Mouse (Mus musculus) intestine, embryonic 14.5 days (tissue): ENCODE results near the gene Wfikkn2. TPM values are rescaled to one million over a fixed set of nuclear protein-coding genes. Genes with fewer than 3 reads are reported as not detected.
A peak's percentile ranks its signal among the peaks of the same experiment; 100 is the strongest.

Experiments used
- ATAC-seq: fragments of 200-750 bp; cut with Nextera tagmentation; replicated peaks from 2 replicates; pipeline ENCODE4 v1.8.0; 2017; ENCODE audit warnings: low read depth, moderate number of reproducible peaks, moderate TSS enrichment, moderate library complexity; ENCODE audit not compliant: low FRiP score, low TSS enrichment
- DNase-seq: peaks from one replicate; pipeline ENCODE4 v3.0.0-alpha.2; 2018; ENCODE audit warnings: low spot score
- H3K27ac ChIP-seq: fragments of 300-500 bp; sonication (generic); 2 replicates; pipeline ENCODE4 v1.5.1; 2014; ENCODE audit warnings: low read depth, mild to moderate bottlenecking, control low read depth
- H3K27me3 ChIP-seq: fragments of 300-500 bp; sonication (generic); replicated peaks from 2 replicates; pipeline ENCODE4 v1.6.1; 2014; ENCODE audit warnings: low read length, control low read depth; ENCODE audit not compliant: control insufficient read depth, insufficient read depth
- H3K36me3 ChIP-seq: fragments of 300-500 bp; sonication (generic); 2 replicates; pipeline ENCODE4 v1.6.1; 2014; ENCODE audit warnings: low read length, control low read depth; ENCODE audit not compliant: control insufficient read depth, insufficient read depth
- H3K4me1 ChIP-seq: fragments of 300-500 bp; sonication (generic); replicated peaks from 2 replicates; pipeline ENCODE4 v1.6.1; 2014; ENCODE audit warnings: low read length, control low read depth, mixed read lengths; ENCODE audit not compliant: control insufficient read depth, insufficient read depth
- H3K4me2 ChIP-seq: fragments of 300-500 bp; sonication (generic); 2 replicates; pipeline ENCODE4 v1.6.1; 2014; ENCODE audit warnings: low read length
- H3K4me3 ChIP-seq: fragments of 300-500 bp; sonication (generic); 2 replicates; pipeline ENCODE4 v1.5.1; 2014; ENCODE audit warnings: low read depth, low read length, control low read depth, mixed read lengths
- H3K9ac ChIP-seq: fragments of 300-500 bp; sonication (generic); 2 replicates; pipeline ENCODE4 v1.6.1; 2014; ENCODE audit warnings: mild to moderate bottlenecking, low read length
- H3K9me3 ChIP-seq: fragments of 300-500 bp; sonication (generic); 2 replicates; pipeline ENCODE4 v1.6.1; 2016; ENCODE audit warnings: low read length, control low read depth; ENCODE audit not compliant: control insufficient read depth
- WGBS: fragments of 180-500 bp; shearing (Covaris S2); extraction: QIAGEN DNeasy Blood & Tissue Kit; methylation state at CpG from one replicate; pipeline ENCODE4 v1.1.7; 2014; 5-methylcytosine and 5-hydroxymethylcytosine counted together
- polyA plus RNA-seq: library from polyadenylated mRNA; unstranded; fragments of >200 nt; fragmentation: Nextera tagmentation; extraction: Ambion mirVana; gene quantifications from 2 replicates; pipeline ENCODE4 v1.2.1, GENCODE M21; 2014

Wfikkn2 gene
- polyA plus RNA-seq: 1.3 and 1.7 TPM in 2 replicates

GRCm38 (mm10) chr11:94245955-94246788, at the start of gene Wfikkn2:
Wfikkn2 (minus strand) TSS chr11:94246005.
- ATAC-seq (peak; percentile 77), DNase-seq (peak; percentile 65)
- no peak within 1 kb of the TSS for H3K4me3 ChIP-seq
- H3K4me2 ChIP-seq: 0 out of 2 replicates have a peak within 1 kb of the TSS, but pooled peaks have one; percentile 18
- no peaks in the 10 kb centered on the region for H3K9me3 ChIP-seq
- peak within 1 kb of the TSS; percentile 71 for H3K27ac ChIP-seq
- peaks cover 28% of the 10 kb centered on the region for H3K4me1 ChIP-seq
- WGBS: 51% methylated on average over 17 of the region's 17 CpGs
- no peak within 1 kb of the TSS for H3K9ac ChIP-seq
- no peaks in the 10 kb centered on the region for H3K36me3 ChIP-seq
- H3K27me3 ChIP-seq: no peaks in the 10 kb centered on the region

GRCm38 (mm10) chr11:94294996-94295845, 49.4 kb upstream of the Wfikkn2 start:
- WGBS: 85% methylated on average over 9 of the region's 9 CpGs
- no peaks in the 10 kb centered on the region for H3K27me3 ChIP-seq
- no peak for DNase-seq
- H3K9me3 ChIP-seq: no peaks in the 10 kb centered on the region
- peaks cover 98% of the 10 kb centered on the region for H3K36me3 ChIP-seq
- H3K4me1 ChIP-seq: no peaks in the 10 kb centered on the region
- no peak for ATAC-seq
- H3K4me2 ChIP-seq: no peak overlapping the region
- H3K9ac ChIP-seq: no peak overlapping the region
- H3K27ac ChIP-seq: no peak overlapping the region
- no peak overlapping the region for H3K4me3 ChIP-seq

GRCm38 (mm10) chr11:94290062-94290740, 44.4 kb upstream of the Wfikkn2 start:
- WGBS: 91% methylated on average over 10 of the region's 10 CpGs
- peaks cover 98% of the 10 kb centered on the region for H3K36me3 ChIP-seq

DNA sequence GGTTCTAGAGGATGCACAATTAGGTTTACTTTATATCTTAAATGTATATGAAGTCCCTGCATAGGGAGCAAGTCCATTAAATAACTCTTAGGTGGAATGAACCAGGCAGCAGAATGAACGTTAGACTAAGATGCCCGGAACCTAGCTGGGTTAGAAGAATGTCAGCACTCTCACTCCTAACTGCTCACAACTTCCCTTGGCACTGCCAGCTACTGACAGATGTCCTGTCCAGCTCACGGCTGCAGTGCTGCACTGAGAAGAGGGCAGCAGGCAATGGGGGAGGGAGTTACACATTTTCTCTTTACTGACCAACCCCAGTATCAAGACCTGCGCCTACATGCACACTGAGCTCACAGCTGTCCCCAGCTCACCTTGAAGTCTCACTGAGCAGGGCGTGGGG, 41.3 kb upstream of the Wfikkn2 start:
- ATAC-seq (no peak), DNase-seq (no peak)
- no peaks in the 10 kb centered on the region for H3K9me3 ChIP-seq
- no peak overlapping the region for H3K4me3 ChIP-seq
- peaks cover 84% of the 10 kb centered on the region for H3K36me3 ChIP-seq
- H3K9ac ChIP-seq: no peak overlapping the region
- no peak overlapping the region for H3K4me2 ChIP-seq
- no peaks in the 10 kb centered on the region for H3K4me1 ChIP-seq
- 96% methylated on average over 5 of the region's 5 CpGs for WGBS
- H3K27me3 ChIP-seq: no peaks in the 10 kb centered on the region
- H3K27ac ChIP-seq: no peak overlapping the region

More at GRCm38 (mm10) chr11:94290062-94290740, 44.4 kb upstream of the Wfikkn2 start:
- DNase-seq: no peak
- H3K4me3 ChIP-seq: no peak overlapping the region
- no peaks in the 10 kb centered on the region for H3K9me3 ChIP-seq
- ATAC-seq: no peak
- H3K9ac ChIP-seq: no peak overlapping the region
- H3K4me1 ChIP-seq: no peaks in the 10 kb centered on the region
- H3K4me2 ChIP-seq: no peak overlapping the region
- H3K27me3 ChIP-seq: no peaks in the 10 kb centered on the region
- no peak overlapping the region for H3K27ac ChIP-seq

DNA sequence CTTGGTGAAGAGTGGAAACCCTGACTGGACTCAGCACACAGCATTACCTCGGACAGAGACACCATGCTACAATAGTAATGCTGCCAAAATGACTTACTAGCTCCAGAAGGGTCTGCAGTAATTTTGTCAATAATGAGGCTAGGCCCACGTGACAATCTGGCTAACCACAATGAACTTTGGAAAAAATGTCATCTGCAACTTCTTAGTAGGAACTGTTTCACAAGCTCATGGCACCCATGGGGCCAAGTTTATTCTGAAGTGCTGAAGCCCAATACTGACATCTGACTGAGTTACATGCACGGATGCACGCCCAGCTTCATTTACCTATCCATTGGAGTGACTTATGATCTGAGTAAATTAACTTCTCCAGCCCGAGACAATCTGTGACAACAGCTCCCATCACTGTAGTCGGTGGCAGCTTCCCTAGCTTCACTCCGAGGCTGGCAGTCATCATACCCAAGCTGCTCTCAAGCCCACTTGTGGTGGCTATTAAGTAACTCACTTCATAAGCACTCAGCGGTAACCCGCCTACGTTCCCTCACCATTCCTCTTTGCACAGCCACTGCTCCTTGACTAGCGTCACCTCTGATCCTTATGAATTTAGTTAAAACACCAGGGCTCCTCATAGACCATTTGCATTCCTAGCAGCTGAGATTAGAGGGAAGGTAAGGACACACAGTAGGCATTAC, 40.2 kb upstream of the Wfikkn2 start:
- ATAC-seq (no peak), DNase-seq (no peak)
- H3K27ac ChIP-seq: no peak overlapping the region
- H3K4me1 ChIP-seq: no peaks in the 10 kb centered on the region
- peaks cover 73% of the 10 kb centered on the region for H3K36me3 ChIP-seq
- no peak overlapping the region for H3K4me2 ChIP-seq
- H3K4me3 ChIP-seq: no peak overlapping the region
- no peak overlapping the region for H3K9ac ChIP-seq
- H3K27me3 ChIP-seq: no peaks in the 10 kb centered on the region
- 93% methylated on average over 11 of the region's 11 CpGs for WGBS
- H3K9me3 ChIP-seq: no peaks in the 10 kb centered on the region

GRCm38 (mm10) chr11:94283536-94284099, 37.8 kb upstream of the Wfikkn2 start:
- H3K4me1 ChIP-seq: no peaks in the 10 kb centered on the region
- DNase-seq (no peak), ATAC-seq (no peak)
- 90% methylated on average over 6 of the region's 6 CpGs for WGBS
- H3K36me3 ChIP-seq: peaks cover 49% of the 10 kb centered on the region
- H3K9me3 ChIP-seq: no peaks in the 10 kb centered on the region
- no peak overlapping the region for H3K4me2 ChIP-seq
- no peak overlapping the region for H3K9ac ChIP-seq
- no peak overlapping the region for H3K27ac ChIP-seq
- no peak overlapping the region for H3K4me3 ChIP-seq
- no peaks in the 10 kb centered on the region for H3K27me3 ChIP-seq

DNA sequence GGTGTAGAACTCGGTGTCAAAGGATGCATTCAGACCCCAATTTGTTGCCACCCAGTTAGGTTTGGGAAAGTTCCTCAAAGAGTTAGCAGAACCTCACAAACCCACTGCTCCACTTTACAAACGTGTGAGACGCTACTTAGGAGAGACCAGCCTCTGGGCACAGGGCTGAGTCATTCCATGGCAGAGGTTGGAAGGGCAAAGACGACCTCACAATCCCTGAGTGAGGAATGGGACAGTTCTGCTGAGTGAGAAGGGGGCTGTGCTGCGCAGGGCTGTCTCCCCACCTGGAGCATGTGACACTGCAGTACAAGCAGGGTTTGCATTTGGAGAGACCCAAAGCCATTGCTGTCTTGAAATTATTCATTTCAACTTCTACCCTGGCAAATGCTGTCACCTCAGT, 36.5 kb upstream of the Wfikkn2 start:
- Histone ChIP-seq H3K36me3 (peaks cover 36% of the 10 kb centered on the region), H3K27me3 (no peaks in the 10 kb centered on the region), H3K9ac (no peak overlapping the region), H3K4me2 (no peak overlapping the region), H3K4me1 (0 out of 2 replicates have a peak, but pooled peaks cover 2% of the 10 kb centered on the region), H3K9me3 (no peaks in the 10 kb centered on the region), H3K27ac (no peak overlapping the region), H3K4me3 (no peak overlapping the region)
- ATAC-seq (no peak), DNase-seq (no peak)
- 59% methylated on average over 5 of the region's 5 CpGs for WGBS
